In genomic region chr13:109474344-109474743, GRCm38 (mm10) we compare ENCODE assay signal across 35 mouse cellular contexts.
"Had no signal": no experiment of that assay in that cellular context is flagged by ENCODE, and none has a peak within 500 bp of the region (broad histone marks: within the 10 kb centered on the region; RNA-seq: fewer than 3 reads in every experiment).

No protein-coding gene starts in this region.

- H3K36me3 ChIP-seq: heart, embryonic 10.5 days; heart, embryonic 12.5 days; heart, embryonic 13.5 days; heart, embryonic 15.5 days; hindbrain, embryonic 10.5 days; hindbrain, embryonic 12.5 days; hindbrain, embryonic 13.5 days; hindbrain, embryonic 15.5 days; intestine, embryonic 15.5 days; kidney, embryonic 15.5 days had no signal

- H3K4me1 ChIP-seq: heart, embryonic 10.5 days; heart, embryonic 15.5 days; hindbrain, embryonic 10.5 days; hindbrain, embryonic 12.5 days; hindbrain, embryonic 15.5 days; intestine, embryonic 15.5 days had no signal

- H3K9me3 ChIP-seq: heart, embryonic 10.5 days; heart, embryonic 12.5 days; heart, embryonic 13.5 days; heart, embryonic 15.5 days; hindbrain, embryonic 10.5 days; hindbrain, embryonic 12.5 days; hindbrain, embryonic 13.5 days; hindbrain, embryonic 15.5 days; intestine, embryonic 15.5 days; kidney, embryonic 15.5 days had no signal

- H3K4me2 ChIP-seq: heart, embryonic 11.5 days; heart, embryonic 12.5 days; heart, embryonic 13.5 days; heart, embryonic 15.5 days; hindbrain, embryonic 12.5 days; hindbrain, embryonic 13.5 days; hindbrain, embryonic 14.5 days; hindbrain, embryonic 15.5 days; intestine, embryonic 15.5 days; kidney, embryonic 15.5 days had no signal

- H3K27ac ChIP-seq: heart, embryonic 10.5 days; heart, embryonic 13.5 days; heart, embryonic 15.5 days; hindbrain, embryonic 10.5 days; hindbrain, embryonic 12.5 days; hindbrain, embryonic 13.5 days; hindbrain, embryonic 14.5 days; hindbrain, embryonic 15.5 days; hindbrain, postnatal 0 days; intestine, embryonic 15.5 days; kidney, embryonic 15.5 days; kidney, postnatal 0 days; layer of hippocampus, adult 2 months had no signal

- H3K4me3 ChIP-seq: heart, embryonic 10.5 days; heart, embryonic 12.5 days; heart, embryonic 13.5 days; heart, embryonic 15.5 days; hindbrain, embryonic 10.5 days; hindbrain, embryonic 12.5 days; hindbrain, embryonic 13.5 days; hindbrain, embryonic 15.5 days; intestine, embryonic 15.5 days; kidney, embryonic 15.5 days; layer of hippocampus, adult 2 months had no signal

- ATAC-seq: hindbrain, embryonic 16.5 days; hindbrain, postnatal 0 days; inflammation-experienced regulatory T-cells, adult 6 months; intestine, embryonic 15.5 days; intestine, embryonic 16.5 days; intestine, postnatal 0 days had no signal

- DNase-seq: heart, postnatal 10 days; heart, postnatal 14 days; heart, postnatal 36 days; heart, postnatal 4 days; kidney, adult 11 months; kidney, adult 18-20 months; kidney, adult 2 months; kidney, adult 8-10 months; kidney, adult 9 months; kidney, postnatal 10 days; kidney, postnatal 14 days; kidney, postnatal 25 days; kidney, postnatal 36 days; kidney, postnatal 4 days; layer of hippocampus, adult 9-11 months; layer of hippocampus, postnatal 36 days had no signal

- H3K9ac ChIP-seq: heart, embryonic 12.5 days; heart, embryonic 13.5 days; heart, embryonic 15.5 days; hindbrain, embryonic 12.5 days; hindbrain, embryonic 13.5 days; hindbrain, embryonic 14.5 days; hindbrain, embryonic 15.5 days; intestine, embryonic 15.5 days; kidney, embryonic 15.5 days had no signal

- H3K27me3 ChIP-seq: heart, embryonic 12.5 days; heart, embryonic 13.5 days; heart, embryonic 15.5 days; hindbrain, embryonic 12.5 days; hindbrain, embryonic 13.5 days; hindbrain, embryonic 15.5 days; intestine, embryonic 15.5 days; kidney, embryonic 15.5 days had no signal
